Mouse (Mus musculus): Measurements from ENCODE around the gene Lrrc4c. TPM values are rescaled to one million over a fixed set of nuclear protein-coding genes. Genes with fewer than 3 reads are reported as not detected.

Gene Lrrc4c
- polyA plus RNA-seq, 1 experiment from 2014 or later, result 0.49 TPM

Small RNA genes within 50 kb of the gene (microRNA-seq; reads per million reads assigned to microRNA genes)
- gene Gm44320, result not detected

Data from lung, embryonic 16.5 days (tissue).